Mouse (Mus musculus): ENCODE measurements around the gene Cdyl.

Gene Cdyl

DNA sequence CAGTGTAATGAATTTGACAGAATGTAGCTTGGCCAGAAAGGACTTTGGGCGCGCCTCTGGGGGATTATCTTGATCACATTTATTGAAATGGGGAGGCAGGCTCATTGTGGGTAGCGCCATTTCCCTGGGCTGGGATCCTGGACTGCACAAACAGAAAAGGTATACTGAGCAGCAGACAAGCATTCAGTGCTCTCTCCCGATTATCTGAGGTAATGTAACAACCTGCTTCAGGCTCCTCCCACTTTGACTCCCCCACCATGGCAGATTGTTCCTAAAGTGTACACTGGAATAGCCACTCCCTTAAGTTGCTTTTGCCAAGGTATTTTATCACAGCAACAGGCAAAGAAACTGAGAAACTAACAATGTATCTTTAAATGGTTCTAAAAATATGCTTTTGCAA, 58.0 kb downstream of the Cdyl start:
- DNase-seq = no peak

DNA sequence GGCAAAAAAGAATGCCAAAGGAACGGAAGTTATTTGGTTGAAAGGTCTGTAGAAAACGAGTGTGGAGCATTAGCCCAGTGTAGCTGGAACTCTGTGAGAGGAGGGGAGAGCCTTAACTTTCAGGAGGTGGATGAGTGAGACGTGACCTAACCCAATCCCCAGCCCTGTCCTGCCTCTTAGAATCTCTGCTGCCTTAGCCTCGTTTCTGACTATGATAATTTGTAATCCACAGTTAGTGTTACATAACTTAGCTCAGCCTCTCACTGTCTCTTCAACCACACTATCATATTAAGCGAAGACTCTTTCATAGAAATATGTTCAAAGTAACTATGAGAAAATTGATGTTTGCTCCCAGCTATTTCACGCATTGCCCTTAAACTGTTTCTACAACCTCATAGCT, 59.9 kb downstream of the Cdyl start:
- no peak for DNase-seq

DNA sequence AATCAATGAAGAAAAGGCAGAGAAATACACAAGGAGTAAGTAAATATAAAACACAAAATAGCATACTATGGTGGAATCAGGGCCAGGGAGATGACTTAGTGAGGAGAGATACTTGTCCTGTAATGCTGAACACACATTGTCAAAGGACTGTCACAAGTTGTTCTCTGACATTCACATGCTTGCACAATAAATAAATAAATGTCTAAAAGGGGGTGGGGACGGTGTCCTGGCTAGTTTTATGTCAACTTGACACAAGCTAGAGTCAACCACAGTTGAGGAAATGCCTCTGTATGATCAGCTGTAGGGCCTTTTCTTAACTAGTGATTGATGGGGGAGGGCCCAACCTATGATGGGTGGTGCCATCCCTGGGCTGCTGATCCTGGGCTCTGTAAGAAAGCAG, 63.4 kb downstream of the Cdyl start:
- no peak for DNase-seq

DNA sequence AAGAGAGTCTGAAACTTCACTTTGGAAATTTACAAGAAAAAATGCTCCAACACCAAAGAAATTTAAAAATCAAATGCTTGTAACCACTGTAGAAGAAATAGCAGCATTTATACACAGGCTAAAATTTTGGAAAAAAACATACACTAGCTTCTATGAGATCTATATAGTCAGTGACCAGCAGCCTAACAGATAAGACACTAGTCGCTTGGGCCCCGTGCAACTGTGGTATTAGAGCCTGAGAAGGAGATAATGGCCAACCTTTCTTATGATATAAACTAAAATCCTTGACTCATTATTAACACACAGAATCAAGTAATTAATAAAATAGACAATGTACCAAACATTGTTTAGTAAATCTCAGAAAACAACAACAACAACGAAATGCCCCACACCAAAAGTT, 66.4 kb downstream of the Cdyl start:
- no peak for DNase-seq

DNA sequence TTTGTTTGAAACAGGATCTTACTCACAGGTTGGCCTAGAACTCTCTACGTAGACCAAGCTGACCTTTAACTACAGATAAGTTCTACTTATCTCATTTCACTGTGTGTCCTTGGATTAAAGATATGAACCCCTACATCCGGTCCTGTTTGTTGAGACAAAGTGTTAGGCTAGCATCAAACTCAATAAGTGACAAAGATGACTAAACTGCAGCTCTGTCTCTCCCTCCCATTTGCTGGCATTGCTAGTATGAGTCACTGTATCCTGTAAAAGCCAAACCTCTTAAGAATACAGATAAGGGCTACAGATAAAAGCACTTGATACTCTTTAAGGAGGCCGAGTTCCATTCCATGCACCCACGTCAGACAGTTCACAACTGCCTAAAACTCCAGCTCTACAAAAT, 72.5 kb downstream of the Cdyl start:
- no peak for DNase-seq

DNA sequence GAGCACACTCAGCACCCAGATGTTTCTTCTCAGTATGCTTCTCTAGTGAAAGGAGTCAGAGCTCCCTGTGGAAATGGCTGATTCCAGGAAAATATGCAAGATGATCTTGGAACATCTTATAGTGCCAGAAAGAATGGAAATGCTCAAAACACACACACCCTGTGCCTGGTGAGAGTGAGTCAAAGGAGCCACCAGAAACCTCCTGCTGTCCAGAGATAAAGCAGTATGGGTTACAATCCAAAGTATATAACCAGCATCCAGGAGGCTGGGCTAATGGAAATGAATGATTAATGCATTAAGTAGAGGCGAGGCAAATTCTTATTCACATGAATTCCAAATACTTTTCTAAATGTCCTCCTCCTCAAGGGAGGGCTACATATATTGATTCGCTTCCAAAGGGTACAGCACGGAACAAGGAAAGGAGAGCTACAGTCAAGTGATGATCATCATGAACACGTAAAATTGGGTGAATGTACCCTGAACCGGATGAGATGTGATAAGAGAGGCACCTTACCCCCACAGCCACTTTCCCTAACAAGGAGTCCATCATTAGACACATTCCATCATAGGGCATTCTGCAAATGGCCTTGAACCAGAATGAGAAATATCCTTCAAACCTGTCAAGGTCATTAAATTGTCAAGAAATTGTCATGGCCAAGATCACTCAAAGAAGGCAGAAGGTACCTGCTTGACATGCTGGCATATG, 73.4 kb downstream of the Cdyl start:
- no peak for DNase-seq

DNA sequence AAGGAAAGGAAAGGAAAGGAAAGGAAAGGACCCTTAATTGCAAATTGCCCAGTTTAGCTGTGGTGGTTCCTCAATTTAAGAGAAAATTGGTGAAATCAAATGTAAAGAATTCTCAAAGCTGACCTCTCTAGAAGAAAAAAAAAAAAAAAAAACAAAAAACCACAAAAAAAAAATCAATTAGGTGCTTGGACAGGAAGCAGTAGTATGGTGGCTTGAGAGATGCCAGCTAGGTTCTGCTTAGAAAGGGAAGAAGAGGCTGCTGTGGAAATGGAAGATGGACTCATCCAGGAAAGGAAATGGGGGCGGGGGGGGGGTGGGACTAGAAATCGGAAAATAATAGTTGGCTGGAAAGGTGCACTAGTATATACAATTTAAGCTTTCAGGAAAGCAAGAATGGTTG, 77.9 kb downstream of the Cdyl start:
- DNase-seq = no peak

DNA sequence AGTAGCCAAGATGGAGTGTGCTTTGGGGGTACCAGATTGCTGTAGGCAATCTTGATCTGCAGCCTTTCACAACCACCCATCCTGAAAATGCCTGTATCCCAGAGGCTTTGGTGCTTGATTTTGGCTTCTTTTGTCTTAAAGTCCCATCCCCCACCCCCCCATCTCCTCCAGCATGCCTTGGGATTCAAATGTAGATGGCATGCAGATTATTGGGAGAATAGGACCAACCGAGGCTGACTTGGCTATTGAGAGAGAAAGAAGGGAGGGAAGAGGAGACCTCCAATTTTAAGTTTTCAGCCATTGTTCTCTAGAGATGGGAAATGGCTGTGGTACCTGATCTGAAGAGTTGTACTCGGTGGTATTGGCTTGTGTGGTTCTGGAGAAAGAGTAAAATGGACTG, 78.6 kb downstream of the Cdyl start:
- DNase-seq = no peak

DNA sequence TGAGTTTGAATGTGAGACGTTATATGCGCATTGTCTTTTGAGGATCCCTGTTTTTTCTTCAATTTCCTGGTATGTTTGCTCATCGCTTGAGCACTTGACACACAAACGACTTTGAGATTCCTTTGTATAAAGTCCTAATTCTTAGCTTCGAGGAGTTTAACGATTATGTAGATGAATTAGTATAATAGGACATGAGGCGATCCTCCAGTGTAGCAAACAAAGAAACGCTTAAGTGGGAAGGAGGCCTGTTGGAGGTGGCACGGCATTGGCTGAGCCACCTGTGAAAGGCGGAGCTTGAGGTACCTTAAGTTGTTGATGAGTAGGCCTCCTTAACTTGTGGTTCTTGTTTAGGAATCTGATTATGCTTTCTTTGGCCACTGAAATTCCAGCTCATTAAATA, 79.8 kb downstream of the Cdyl start:
- no peak for DNase-seq

DNA sequence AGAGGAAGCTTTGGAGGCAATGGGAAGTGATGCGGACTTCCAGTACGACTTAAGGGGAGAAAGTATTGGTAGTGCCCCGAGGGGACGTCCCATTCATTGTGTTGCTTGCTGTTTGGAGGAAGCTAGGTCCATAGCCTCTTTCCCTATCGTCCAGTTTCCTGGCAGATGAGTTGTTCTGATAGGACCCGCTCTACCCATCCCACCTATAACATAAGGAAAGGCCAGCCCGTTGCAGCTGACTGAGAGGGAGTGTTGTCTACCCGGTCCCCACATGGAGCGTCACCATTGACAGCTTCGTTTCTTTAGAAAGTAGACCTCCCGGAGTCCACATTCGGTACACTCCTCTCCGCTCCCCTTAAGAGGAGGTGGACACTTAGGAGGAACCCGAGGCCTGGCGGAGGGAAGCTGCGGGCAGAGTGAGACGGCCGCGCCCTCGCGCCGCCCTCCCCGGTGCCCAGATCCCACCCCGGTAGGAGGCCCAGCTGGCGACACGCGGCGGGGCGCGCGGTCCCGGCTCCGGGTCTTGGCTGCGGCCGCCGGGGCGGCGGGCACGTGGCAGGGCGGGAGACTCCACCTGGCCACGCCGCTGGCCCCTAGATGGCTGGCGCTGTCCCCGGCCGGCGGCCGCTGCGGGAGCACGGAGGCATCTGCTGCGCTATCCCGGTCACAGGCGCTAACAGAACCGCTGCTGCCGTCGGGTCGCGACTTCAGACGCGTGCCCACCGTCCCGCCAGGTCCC, 80.8 kb downstream of the Cdyl start:
- peak; percentile 77 for DNase-seq

DNA sequence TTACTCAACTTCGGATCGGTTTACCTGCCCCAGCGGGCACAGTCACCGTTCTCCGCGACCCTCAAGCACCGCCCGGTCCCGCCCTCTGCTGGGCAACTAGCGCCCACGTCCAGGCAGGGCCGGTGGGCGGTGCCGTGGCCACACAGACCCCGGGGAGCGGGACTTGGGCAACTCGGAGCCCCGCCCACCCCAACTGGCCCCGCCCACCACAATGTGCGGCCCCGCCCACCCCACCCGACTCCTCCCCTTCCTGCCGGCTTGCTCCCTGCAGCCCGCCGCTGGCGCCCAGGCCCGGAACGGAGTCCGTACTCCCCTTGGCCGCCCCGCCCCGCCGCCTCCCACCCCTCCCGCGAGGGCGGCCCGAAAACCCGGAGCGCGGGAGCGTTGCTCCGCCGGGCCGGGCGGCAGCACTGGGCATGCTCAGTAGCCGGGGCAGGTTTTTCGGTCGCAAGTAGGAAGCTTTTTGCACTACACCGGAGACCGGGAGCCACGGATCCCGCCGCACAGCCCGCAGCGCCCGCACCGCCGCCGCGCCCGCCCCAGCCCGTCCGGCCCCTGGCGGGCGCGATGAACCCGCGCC, 81.5 kb downstream of the Cdyl start:
- DNase-seq = peak; percentile 95

DNA sequence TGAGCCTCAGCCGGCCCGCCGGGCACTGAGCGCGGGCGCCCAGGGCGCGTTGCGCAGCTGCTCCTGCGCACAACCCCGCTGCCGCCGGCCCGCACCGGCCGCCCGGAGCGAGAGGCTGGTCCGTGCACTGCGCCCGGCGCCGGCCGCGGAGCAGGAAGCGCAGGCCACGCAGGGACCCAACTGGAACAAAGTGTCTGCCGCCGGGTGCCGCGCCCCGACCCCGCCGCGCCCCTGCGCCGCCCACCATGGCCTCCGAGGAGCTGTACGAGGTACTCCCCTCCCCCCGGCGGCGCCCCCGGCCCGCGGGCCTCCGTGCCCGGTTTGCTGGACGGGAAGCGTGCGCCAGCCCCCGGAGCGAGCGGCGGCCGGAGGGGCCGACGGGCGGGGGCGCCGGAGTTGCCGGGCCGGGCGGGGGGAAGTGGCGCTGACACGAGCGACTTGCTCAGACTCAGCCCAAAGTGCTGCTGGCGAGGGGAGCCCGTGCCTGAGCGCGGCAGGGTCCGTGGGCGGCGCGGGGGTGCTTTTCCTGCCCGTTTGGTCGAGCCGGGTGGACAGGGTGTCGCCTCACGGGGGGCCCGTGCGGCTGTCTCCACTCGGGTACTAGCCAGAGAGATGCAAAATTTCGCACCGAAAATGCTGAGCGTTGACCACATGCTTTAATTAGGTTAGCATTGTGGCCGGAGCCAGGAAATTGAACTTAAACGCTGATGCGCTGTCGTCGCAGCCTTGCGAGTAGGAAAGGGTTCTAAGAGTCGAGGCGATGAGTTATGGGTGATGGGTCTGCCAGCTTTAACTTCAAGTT, 82.2 kb downstream of the Cdyl start:
- DNase-seq = peak; percentile 82

DNA sequence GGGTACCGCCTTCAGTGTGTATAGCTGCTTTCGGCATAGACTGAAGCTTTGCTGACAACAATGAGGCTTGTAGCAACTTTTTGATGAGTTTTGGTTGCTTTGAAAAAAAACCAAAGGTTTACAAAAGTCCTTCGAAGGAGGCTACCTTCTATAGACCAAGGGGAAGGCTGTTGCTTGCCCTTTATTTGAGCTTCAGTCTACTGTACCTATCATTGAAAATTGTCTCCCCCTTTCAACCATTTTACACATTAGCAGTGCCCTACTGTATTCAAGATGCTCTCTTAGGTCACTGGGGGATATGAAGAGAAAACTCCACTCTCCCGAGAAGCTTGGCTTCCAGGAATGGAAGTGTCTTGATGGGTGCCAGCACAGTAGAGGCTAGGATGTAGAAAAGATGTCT, 83.1 kb downstream of the Cdyl start:
- no peak for DNase-seq

DNA sequence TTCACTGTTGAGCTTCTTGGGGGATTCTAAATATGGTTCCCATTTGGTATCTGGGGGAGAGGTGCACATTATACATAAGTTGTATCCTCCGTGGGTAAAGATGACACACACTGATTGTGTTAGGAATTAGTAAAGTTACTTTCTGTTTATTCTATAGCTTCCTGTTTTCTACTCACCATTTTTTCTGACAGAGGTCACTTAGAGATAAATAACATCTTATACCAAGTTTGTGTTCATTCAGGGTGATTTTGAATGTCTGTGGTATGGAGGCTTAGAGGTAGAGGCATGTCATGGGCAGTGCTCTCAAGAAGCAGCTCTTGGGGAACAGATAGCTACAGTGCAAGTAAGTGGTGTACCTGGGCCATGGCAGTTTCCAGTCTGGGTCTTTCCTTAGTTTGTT, 83.6 kb downstream of the Cdyl start:
- DNase-seq = no peak

DNA sequence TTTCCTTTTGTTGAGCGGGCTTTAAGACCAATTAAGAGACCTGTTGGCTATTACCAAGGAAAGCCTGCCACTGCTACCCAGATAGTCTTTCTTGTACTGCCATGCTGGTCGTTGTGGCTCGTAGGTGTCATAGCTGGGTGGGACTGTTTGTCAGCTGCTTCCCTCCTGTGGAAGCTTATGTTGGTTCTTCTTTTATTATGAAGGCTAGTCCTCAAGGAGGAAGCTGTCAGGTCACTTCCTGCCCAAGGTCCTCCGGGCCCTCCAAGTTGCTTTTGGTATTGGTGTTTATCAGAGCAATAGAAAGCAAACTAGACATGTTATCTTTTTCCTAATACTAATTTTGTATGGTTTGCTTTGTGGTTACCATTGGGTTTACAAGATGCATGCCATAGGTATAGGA, 89.6 kb downstream of the Cdyl start:
- DNase-seq = no peak

DNA sequence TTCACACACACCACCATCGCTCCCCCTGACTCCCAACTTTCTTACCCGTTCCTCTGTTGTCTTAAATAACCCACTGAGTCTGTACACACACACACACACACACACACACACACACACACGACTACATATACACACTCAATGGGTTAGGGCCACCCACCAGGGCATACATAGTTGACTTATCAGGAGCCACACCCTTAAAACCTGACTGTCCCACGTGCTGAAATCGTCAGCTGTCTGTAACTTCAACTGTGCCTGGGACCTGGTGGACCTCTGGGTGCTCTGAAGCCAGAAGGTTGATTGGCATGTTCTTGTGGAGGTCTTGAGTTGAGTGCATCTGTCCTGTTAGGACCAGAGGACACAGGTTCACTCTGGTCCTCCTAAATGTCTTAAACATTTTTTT, 90.0 kb downstream of the Cdyl start:
- DNase-seq = no peak

DNA sequence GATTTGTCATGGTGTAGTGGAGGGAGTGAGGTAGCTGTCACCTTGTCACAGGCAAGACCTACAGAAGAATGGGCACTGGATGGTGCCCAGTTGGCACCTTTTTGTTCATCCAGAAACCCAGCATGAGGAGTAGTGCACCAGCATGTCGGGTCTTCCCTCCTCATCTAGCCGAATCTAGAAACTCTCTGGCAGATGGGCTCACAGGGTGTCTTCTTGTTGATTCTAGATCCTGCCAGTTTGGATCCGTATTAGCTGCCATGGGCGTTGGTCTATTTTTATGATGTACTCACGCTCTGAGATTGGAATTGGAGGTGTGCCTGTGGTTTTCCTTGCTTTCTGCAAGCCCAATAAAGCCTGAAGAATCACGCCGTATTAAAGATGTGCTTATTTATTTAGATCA, 92.4 kb downstream of the Cdyl start:
- DNase-seq = no peak

DNA sequence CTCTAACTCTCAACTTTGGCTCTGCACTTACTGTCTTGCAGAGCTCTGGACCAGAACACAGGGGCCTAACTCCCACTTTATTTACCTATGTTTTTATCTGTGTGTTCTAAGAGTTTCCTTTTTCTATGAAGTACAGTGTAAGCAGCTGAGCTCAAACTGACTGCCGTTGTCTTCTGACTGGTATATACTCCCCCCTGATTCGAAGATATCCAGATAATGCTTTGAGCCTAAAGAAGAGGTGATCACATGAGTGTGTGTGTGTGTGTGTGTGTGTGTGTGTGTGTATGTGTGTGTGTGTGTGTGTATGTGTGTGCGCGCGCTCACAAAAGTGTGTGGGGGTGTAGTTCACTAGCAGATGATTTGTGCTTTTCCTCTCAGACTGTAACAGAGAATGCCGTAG, 95.4 kb downstream of the Cdyl start:
- DNase-seq = no peak

DNA sequence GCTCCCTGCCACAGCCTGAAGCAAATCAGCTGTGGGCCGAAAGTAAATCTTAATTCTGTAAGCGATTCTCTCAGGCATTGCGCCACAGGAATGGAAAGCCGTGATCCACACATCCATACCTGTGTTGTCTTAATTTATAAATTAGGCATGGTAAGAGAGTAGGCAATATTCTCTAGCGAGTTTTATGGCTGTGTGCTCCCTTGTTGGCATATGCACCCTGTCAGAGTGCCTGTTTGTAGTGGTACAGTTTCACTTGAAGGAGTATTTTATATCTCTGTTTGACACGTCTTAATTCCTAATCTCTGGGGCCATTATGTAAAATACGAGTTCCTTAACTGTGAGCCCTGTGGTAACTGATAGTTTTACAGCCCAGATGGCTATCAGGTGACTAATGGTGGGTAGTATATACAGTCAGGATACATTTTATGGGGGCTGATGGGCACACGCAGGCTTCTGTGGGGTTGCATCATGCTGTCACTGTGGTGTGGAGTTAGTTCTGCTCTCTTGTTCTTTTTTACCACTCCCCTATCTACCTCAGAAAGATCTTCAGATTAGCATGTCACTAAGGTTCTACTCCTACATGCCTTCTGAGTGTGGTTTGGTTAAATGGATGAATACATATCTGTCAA, 96.1 kb downstream of the Cdyl start:
- DNase-seq = no peak

DNA sequence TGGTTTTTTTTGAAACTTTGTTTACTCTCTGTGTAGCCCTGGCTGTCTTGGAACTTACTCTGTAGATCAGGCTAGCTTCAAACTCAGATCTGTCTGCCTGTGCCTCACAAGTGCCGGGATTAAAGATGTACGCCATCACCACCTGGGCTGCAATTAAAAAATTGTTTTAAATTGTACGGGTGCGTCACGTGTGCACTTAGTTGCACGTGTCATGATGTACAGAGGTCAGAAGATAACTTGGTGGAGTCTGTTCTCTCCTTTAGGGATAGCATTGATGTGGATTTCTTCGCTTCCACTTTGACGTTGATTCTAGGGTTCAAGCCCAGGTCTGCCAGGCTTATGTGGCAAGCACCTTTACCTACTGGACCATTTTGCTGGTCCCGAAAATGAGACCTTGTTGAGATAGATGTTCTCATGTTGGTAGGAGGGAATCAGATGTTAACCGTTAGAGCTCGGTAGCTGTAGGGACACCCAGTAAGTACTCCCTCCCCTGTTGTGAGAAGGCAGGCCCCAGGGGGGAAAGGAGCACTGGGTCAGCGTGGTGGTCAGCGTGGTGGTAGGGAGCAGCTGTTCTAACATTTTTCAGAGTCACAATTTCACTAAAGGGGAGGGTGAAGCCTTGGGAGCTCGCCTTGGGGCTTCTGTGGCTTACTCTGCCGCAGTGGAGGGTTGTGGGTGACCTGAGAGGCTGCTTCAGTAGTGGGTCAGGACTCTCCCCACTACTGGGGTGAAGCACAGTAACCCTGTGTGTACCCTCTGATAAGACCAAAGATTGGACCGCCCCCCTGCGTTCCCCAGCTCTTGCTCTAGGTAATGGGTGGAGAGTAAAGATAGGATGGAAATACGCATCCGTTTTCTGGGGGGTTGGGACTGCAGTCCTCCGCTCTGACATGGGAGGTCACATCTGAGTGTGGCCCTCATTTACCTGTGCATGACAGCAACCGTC, 97.0 kb downstream of the Cdyl start:
- no peak for DNase-seq

DNA sequence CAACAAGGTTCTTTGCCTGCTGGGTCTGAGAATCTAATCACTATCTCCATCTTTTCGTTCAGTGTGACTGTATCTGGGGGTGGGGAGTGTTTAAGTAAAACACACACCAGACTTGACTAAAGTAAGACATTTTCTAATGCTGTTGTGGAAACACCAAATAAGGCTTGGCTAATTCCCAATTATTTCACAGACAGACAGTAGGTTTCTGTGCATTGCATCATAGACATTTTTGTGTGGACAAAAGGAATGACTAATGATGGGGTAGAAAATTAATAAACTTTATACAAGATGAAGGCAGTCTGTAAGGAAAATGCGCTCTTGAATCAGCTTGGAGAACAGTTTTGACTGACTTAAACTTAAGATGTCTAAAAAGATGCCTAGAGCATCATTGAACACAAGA, 100.7 kb downstream of the Cdyl start:
- no peak for DNase-seq

DNA sequence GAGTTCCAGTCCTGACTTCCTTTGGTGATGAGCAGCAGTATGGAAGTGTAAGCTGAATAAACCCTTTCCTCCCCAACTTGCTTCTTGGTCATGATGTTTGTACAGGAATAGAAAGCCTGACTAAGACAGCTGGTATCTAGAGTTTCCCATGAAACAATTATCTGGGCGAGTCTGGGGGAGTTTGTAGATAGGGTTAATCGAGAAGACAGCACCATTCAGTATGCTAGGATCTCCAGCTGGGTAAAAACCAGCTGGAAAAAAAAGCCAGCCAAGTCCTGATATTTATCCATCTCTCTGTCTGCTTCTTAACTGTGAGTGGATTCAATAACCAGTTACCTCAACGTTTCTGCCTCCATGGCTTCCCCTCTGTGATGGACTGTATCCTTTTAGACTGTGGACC, 104.9 kb downstream of the Cdyl start:
- DNase-seq = no peak
